Mouse (Mus musculus) lung, postnatal 0 days (tissue): ENCODE measurements at regions not wholly inside any gene's neighbourhood (a gene's known extent, or its start where the extent isn't known, plus 50 kb on each side); places are given as distances from the start of the nearest gene placed in this dataset.

Source experiments
- CTCF ChIP-seq: IDR thresholded peaks from 2 replicates; pipeline ENCODE4 v1.5.1; 2016; ENCODE audit warnings: antibody characterized with exemption, mild to moderate bottlenecking
- EP300 ChIP-seq: IDR thresholded peaks from 2 replicates; pipeline ENCODE4 v1.6.1; 2016; ENCODE audit warnings: antibody characterized with exemption, mild to moderate bottlenecking, control low read depth

DNA sequence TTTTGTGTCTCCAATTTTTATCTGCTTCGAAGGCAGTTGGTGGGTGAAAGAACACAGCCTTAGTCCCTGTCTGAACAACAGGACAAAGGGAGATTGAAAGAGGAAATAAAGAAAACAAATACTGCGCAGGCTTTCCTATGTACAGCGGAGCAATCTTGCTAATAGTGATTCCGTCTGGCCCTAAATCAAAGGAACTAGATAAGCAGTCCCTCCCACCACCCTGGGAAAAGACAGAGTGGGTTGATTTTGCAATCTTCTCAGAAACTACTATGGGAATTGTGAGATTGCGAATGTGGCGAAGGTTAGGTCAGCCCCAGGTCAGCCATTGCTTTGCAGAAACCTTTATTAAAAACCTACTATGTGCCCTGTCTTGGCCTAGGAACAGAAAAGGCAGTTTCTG lies 65.0 kb downstream of the AI429214 start:
- TF ChIP-seq CTCF (no peak), EP300 (no peak)
